Mouse (Mus musculus) mesoderm, embryonic 11.5 days (tissue): Measurements from ENCODE around the gene Trim58.

Source experiments
- DNase-seq: peaks from one replicate; pipeline ENCODE4 v3.0.0-alpha.2; 2012; ENCODE audit warnings: low read depth, low spot score

The Trim58 gene

GRCm38 (mm10) chr11:58643350-58643749 lies 3.1 kb downstream of the Trim58 start:
- peak; percentile 40 for DNase-seq

GRCm38 (mm10) chr11:58655151-58655550 lies 14.9 kb downstream of the Trim58 start:
- no peak for DNase-seq

- no peak for DNase-seq
These were observed 18.3 kb downstream of the Trim58 start, which contains the start of gene Olfr322 for GRCm38 (mm10) chr11:58658596-58658995. TSS of gene Olfr322 (plus strand) at chr11:58658782.

GRCm38 (mm10) chr11:58669252-58669651 lies 29.0 kb downstream of the Trim58 start:
- no peak for DNase-seq

DNA sequence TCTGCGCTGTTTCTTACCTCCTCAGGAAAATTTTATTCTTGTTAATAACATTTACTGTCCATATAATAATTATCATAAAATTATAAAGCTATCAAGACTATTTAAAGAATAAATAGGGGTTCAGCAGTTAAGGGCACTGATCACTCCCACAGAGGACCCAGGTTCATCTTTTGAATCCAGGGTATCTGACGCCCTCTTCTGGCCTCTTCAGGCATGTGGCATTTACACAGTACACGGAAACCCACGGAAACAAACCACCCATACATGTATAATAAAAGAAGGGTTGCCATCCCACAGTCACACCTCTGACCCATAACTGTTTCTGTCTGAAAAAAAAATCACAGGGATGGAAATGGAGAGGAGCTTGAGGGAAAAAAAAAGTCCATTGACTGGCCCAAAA lies 31.6 kb downstream of the Trim58 start:
- DNase-seq: no peak

DNA sequence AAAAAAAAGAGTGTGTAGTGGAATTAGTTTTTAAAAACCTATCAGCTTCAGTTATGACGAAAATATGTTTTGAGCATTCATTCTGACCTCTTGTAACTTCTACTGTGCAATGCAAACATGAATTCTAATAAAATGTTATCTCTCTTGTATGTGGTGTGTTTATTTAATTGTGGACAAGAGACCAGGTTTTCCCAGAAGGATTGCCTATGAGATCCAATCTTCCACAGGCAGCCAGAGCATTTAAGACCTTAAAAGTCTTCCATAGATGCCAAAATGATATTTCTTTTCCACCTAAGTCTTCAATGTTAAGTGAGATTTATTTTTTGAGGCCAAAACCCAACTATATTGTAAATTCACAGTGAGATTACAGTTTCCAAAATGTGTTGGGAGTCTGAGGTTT lies 40.5 kb downstream of the Trim58 start, which contains the start of gene Olfr320:
Gene Olfr320 (plus strand): TSS at position 301 of the 400 bp plus-strand sequence.
- DNase-seq: no peak

GRCm38 (mm10) chr11:58698862-58699261 lies 58.6 kb downstream of the Trim58 start, which contains the start of gene Olfr319:
TSS of gene Olfr319 (plus strand) at chr11:58699162.
- no peak for DNase-seq
